Mouse (Mus musculus) spleen, adult 2 months (tissue): ENCODE measurements around the gene Rbm4b.
"Not testable (repeated sequence)": the region's sequence is repeated elsewhere in the genome, so short reads cannot be mapped to it uniquely, and the experiment has no call there.

ENCODE experiments used
- CTCF ChIP-seq: fragments of 200-500 bp; IDR thresholded peaks from 2 replicates; pipeline ENCODE4 v1.5.1; 2011; ENCODE audit warnings: mild to moderate bottlenecking, inconsistent platforms; ENCODE audit not compliant: insufficient read depth, insufficient read length, insufficient replicate concordance; ENCODE audit errors: extremely low read depth
- POLR2A ChIP-seq: fragments of 200-500 bp; IDR thresholded peaks from 2 replicates; pipeline ENCODE4 v1.6.1; 2011; ENCODE audit warnings: low read depth, low read length, inconsistent platforms

DNA sequence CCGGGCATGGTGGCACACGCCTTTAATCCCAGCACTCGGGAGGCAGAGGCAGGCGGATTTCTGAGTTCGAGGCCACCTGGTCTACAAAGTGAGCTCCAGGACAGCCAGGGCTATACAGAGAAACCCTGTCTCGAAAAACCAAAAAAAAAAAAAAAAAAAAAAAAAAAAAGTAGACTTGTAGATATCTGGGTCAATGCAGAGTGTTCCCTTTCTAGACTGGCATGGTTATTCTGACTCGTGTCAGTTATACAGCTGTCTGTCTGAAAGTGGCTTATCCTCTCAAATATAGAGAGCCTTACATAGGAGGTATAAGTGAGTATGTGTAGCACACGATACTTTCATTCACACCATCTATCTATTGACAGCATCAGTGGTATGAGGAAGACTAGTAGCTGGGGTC is 4.2 kb downstream of the Rbm4b start:
- TF ChIP-seq CTCF, POLR2A: not testable (repeated sequence)
